Mouse (Mus musculus) Patski (cell line): ENCODE measurements at regions not wholly inside any gene's neighbourhood (a gene's known extent, or its start where the extent isn't known, plus 50 kb on each side); places are given as distances from the start of the nearest gene placed in this dataset.
"Not testable (repeated sequence)": the region's sequence is repeated elsewhere in the genome, so short reads cannot be mapped to it uniquely, and the experiment has no call there.

Experiments
- ATAC-seq: fragments of 100-300 bp; one replicate; pipeline ENCODE4 v1.8.0; 2021
- CTCF ChIA-PET: fragments of 350-600 bp; sonication (Branson Sonifier 250); formaldehyde crosslinking; loops from one replicate; lab custom pipeline; 2022; ENCODE audit warnings: inconsistent platforms; lab: Charles Lee
- POLR2A ChIA-PET: fragments of 350-600 bp; sonication (Branson Sonifier 250); formaldehyde crosslinking; loops from one replicate; lab custom pipeline; 2022; ENCODE audit warnings: antibody characterized with exemption, inconsistent platforms; lab: Charles Lee
- DNase-seq: peaks from one replicate; pipeline ENCODE4 v3.0.0-alpha.2; 2011; ENCODE audit warnings: low read depth, low spot score
- H3K27me3 ChIP-seq: fragments of 371-371 bp; one replicate; pipeline ENCODE4 v1.5.1; 2021
- CTCF ChIP-seq: fragments of 100-300 bp; IDR thresholded peaks from one replicate; pipeline ENCODE4 v1.5.1; 2021
- in situ Hi-C: fragments of 300-500 bp; cut with MboI; formaldehyde crosslinking; loops from 3 replicates; pipeline ENCODE4 v1.11.1; 2018; ENCODE audit warnings: low pct_unique_long_range_greater_than_20kb, mixed read lengths

GRCm38 (mm10) chr1:43301866-43302571, 105.2 kb upstream of the Fhl2 start:
- H3K27me3 ChIP-seq, result no peaks in the 10 kb centered on the region
- ATAC-seq (peak; percentile 14), DNase-seq (no peak)
- CTCF ChIA-PET, result interaction anchor here (1.0 kb wide), 1 partner anchor 411 kb away, joined by 3 read pairs; no protein-coding TSS in a partner anchor
- in situ Hi-C loops, result loop anchor here (5.0 kb wide), 2 partner anchors 140 to 440 kb away; partner anchors contain the start of gene Nck2
- TF ChIP-seq CTCF, result no peak
- POLR2A ChIA-PET, result no interaction called here

DNA sequence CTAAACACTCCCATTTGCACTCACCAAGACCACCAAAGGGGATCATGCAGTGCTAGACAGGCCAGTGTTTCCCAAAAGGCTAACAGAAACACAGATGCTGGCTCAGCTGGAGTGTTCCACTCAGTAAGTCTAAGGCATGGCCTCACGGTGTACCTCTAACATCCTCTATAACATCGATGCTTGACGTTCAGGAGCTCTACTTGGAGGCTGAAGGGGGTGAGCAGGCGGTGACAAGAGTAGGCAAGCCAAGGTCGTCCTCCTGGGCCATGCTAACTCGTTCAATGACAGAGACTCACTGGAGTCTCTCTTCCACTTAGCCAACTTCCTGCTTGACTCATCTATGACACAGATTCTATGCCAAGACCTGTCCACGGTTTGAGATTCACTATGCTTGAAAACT, 105.9 kb upstream of the Fhl2 start:
- ChIA-PET CTCF (no interaction called here), POLR2A (no interaction called here)
- TF ChIP-seq CTCF, result no peak
- in situ Hi-C loops, result loop anchor here (5.0 kb wide), 2 partner anchors 140 to 440 kb away; partner anchors contain the start of gene Nck2
- no peaks in the 10 kb centered on the region for H3K27me3 ChIP-seq
- DNase-seq (no peak), ATAC-seq (peak; percentile 16)

- CTCF ChIA-PET, result interaction anchor here (2.0 kb wide), 1 partner anchor 55 kb away, joined by 6 read pairs; no protein-coding TSS in a partner anchor
- H3K27me3 ChIP-seq, result no peaks in the 10 kb centered on the region
- no peak for TF ChIP-seq CTCF
- ATAC-seq (no peak), DNase-seq (no peak)
- POLR2A ChIA-PET, result no interaction called here
- in situ Hi-C loops, result loop anchor here (5.0 kb wide), 1 partner anchor 37 kb away; no protein-coding TSS in a partner anchor
Measured at GRCm38 (mm10) chr1:43305349-43306278, 108.8 kb upstream of the Fhl2 start.

DNA sequence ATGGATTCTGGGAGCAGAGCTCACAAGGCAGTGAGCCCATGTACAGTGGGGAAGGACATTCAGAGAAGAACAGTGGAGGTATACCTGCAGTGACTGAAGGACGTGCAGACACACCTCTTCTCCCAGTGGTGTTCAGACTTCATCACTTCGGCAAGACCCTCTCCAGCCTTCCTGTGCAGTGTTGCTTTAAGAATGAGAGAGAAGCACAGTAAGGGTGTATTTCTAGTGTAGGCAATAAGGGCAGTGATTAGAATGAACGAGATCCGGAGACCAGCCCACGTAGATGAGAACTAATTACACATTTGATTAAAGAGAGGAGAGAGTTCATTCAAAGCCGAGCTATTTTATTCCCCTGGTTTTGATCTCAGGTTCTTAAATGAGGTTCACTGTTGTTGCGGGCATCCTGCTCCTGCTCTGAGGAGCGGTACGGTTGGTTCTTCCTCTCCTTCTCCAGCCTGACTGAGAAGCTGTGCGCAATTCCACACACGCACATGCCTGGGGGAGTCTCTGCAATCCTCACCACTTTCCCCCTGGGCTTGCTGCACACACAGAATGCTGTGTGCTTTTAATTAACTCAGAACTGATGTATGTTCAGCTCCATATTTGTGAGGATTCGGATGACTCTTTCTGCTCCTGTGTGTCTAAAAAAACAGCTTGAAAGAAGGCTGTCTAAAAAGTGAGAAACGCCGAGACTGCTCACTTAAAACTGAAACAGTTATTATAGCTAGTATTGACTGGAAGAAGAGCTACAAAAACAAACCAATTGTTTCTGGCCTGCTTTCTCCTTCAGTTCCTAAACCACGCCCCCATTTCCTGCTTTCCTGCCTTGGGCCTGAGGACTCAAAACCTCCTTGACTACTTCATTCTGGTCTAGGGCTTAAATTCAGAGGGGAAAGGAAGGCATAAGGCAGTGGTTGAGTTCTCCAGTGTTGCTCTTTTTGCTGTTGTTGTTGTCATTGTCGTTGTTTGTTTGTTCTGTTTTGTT, 114.2 kb upstream of the Fhl2 start:
- no peaks in the 10 kb centered on the region for H3K27me3 ChIP-seq
- TF ChIP-seq CTCF, result no peak
- DNase-seq (no peak), ATAC-seq (no peak)
- in situ Hi-C loops, result no loop called here
- POLR2A ChIA-PET, result no interaction called here
- CTCF ChIA-PET, result interaction anchor here (1.1 kb wide), 1 partner anchor 10 kb away, joined by 5 read pairs; no protein-coding TSS in a partner anchor

DNA sequence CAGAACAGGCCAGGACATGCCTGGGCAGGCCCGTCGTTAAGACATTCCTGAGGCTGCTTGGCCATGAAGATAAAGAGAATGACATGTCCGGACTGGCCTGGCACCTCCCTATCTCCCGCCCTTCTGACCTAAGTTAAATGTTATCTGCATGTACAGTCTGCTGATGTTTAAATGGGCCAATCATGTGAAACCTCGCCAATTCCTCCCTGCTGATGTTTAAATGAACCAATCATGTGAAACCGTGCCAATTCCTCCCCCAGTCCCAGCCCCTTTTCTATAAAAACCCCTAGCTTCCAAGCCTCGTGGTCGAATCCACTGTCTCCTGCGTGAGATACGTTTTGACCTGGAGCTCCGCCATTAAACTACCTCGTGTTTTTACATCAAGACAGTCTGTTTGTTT, 119.5 kb upstream of the Fhl2 start:
- DNase-seq, CTCF ChIA-PET, ATAC-seq, in situ Hi-C loops, POLR2A ChIA-PET, H3K27me3 ChIP-seq: not testable (repeated sequence)

GRCm38 (mm10) chr1:43317076-43317871, 120.5 kb upstream of the Fhl2 start:
- CTCF ChIA-PET, result no interaction called here
- no peak for DNase-seq
- TF ChIP-seq CTCF, result no peak
- ATAC-seq, result no peak
- POLR2A ChIA-PET, result no interaction called here
- H3K27me3 ChIP-seq, result no peaks in the 10 kb centered on the region
- in situ Hi-C loops, result no loop called here

GRCm38 (mm10) chr1:43333488-43333887, 110.9 kb upstream of the Nck2 start:
- DNase-seq, in situ Hi-C loops, CTCF ChIA-PET, POLR2A ChIA-PET, ATAC-seq: not testable (repeated sequence)
- H3K27me3 ChIP-seq, result peaks cover 16% of the 10 kb centered on the region

DNA sequence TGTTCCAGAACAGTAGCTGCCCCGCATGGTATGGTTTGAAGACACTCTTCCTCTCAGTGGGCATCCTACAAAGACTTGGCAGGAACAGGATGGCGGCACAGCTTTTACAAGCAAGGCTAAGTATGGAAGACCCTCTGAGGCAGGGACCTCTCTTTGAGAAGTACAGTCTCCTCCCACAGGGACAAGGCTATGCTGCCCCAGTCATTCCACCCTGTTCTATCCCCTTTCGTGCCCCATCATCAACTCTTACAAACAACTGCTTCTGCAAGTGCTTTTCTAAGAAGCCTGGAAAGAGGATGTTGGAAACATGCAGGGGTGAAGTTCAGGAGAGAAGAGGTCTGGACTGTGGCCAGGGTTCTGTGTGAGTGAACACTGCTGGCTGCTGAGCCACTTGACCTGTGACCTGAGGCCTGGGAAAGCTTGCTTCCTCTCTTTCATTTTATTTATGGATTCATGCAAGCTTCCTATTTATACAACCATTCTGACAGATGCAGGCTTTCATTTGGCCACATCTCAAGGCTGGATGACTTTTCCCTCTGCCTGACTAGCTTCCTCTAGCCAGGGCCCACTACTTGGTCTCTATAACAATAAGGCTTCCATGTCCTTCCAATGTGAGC, 107.1 kb upstream of the Nck2 start:
- H3K27me3 ChIP-seq, result no peaks in the 10 kb centered on the region
- CTCF ChIA-PET, result no interaction called here
- TF ChIP-seq CTCF, result no peak
- in situ Hi-C loops, result no loop called here
- ATAC-seq (no peak), DNase-seq (no peak)
- POLR2A ChIA-PET, result no interaction called here
